Mouse (Mus musculus): ENCODE data around the gene Ptcd3.

GRCm38 (mm10) chr6:71909384-71909783 is 834 bp upstream of the Ptcd3 start:
- no peak for TF ChIP-seq CTCF (IDR thresholded peaks at IDR 0.05; ENCODE audit: low read depth, low read length)
- no peak for TF ChIP-seq TAL1 (conservative IDR thresholded peaks at IDR 0.05; ENCODE audit: low read depth, low read length)
- no peak for TF ChIP-seq POLR2AphosphoS5 (IDR thresholded peaks at IDR 0.05; ENCODE audit: insufficient replicate concordance, low read depth, low read length)
- TF ChIP-seq GATA2 (IDR thresholded peaks at IDR 0.05; ENCODE audit: borderline replicate concordance, low read depth, low read length): no peak

Data from G1E (cell line).